Mouse (Mus musculus): Measurements from ENCODE around the gene Lipt1. TPM values are rescaled to one million over a fixed set of nuclear protein-coding genes. Genes with fewer than 3 reads are reported as not detected.

The Lipt1 gene
- polyA plus RNA-seq, 1 experiment from 2014 or later: 9.4 TPM

DNA sequence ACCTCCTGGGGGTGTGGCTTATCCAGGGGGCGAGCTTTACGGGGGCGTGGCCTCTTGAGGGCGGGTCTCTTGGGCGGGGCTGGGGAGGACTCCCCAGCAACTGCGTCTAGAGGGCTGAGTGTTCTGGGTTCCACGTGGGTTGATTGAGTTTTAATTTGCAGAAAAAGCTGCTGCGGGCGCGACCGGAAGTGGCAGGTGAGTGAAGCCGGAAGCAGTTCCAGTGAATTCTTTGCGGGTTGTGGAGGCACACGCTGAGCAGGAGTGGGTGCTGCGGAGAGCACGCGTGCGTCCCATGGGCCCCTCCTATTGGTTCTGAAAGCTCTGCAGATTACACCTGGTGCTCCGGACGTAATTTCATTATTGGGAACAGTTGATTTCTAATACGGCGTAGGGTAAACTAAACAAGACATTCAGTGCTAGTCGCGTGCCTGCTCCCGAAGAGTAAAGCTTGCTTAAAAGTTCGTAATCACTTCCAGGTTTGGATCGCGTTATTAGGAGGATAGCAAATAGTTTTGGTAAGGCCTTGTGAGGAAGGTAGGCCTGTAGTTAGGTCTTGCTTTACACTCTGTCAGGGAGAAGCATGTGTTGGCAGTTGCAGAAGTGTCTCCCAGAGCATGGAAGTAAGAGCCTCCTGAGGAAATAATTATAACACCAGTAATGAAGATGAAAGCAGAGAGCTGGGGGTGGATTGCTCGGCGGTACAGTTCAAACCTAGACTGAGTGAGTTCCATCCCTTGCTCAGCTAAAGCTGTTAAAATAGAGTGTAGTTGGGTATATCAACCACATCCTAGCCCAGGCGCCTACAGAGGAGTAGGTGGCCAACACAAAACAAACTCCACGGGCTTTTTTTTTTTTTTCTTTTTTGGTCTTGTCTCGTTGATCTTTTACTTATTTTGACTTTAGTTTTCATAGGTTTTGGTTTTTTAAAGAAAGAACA is 861 bp downstream of the Lipt1 start:
- peak; percentile 82 for DNase-seq (ENCODE audit: extremely low spot score, low spot score)
- Histone ChIP-seq H3K36me3 (replicated peaks) (peaks cover 32% of the 10 kb centered on the region), H3K27me3 (ENCODE audit: poor library complexity, severe bottlenecking) (peaks cover 6% of the 10 kb centered on the region; the same call in 1 of the 2 replicates), H3K4me3 (peak overlapping the region; percentile 64), H3K27ac (peak overlapping the region; percentile 82), H3K9me3 (peaks cover 9% of the 10 kb centered on the region; the same call in 1 of the 2 replicates), H3K4me1 (peaks cover 15% of the 10 kb centered on the region)
- WGBS: 8% methylated on average over 33 of the region's 33 CpGs

DNA sequence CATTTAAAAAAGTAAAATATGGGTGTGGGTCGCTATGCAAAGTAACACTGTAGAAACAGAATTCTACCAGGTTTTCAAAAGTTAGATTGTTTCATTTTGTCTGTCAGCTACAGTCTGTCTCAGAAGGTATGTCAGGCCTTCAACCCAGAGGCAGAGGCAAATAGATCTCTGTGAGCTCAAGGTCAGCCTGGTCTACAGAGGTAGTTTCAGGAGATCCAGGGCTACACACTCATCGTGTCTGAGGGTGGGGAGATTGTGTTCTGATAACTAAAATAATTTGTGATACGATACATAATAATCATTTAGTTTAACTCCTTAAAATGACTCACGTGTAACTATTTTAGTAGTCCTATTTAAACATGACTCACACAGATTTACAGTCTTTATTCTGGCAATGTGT is 1.6 kb downstream of the Lipt1 start:
- Histone ChIP-seq H3K27me3 (ENCODE audit: poor library complexity, severe bottlenecking) (peaks cover 6% of the 10 kb centered on the region; the same call in 1 of the 2 replicates), H3K27ac (no peak overlapping the region), H3K36me3 (replicated peaks) (peaks cover 40% of the 10 kb centered on the region), H3K9me3 (peaks cover 9% of the 10 kb centered on the region; the same call in 1 of the 2 replicates), H3K4me3 (peak overlapping the region; percentile 64), H3K4me1 (peaks cover 15% of the 10 kb centered on the region)
- 90% methylated on average over 4 of the region's 4 CpGs for WGBS
- DNase-seq (ENCODE audit: extremely low spot score, low spot score): no peak

DNA sequence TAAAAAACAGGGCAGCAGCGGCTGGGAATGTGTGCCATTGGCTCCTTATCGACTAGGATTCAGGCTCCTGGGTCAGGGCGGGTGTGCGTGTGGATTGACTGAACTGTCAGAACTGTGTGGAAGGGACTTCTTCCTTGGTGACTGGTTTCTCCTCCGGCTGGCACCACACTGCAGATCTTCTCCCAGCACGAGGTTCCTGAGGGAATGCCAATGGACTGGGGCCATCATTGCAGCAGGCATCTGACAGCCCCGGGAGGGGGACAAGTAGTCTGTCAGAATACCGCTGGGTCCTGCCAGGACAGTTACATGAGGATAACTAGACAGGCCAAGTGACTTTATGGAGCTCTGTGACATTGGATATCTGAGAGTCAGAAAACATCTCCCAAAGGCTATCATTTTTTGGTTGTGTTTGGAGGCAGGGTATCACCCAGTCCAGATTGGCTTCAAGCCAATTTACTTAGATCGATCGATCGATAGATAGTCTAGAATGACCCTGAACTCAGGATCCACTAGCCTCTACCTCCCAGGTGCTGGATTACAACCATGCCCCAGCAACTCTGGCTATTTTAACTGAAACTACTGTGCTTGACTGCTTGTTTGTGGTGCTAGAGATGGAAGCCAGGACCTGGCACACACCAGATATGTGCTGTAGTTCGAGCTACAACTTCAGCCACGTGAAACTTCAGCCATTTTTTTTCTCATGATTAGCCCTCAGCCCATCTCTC is 6.4 kb downstream of the Lipt1 start:
- Histone ChIP-seq H3K36me3 (replicated peaks) (peaks cover 83% of the 10 kb centered on the region), H3K4me3 (no peak overlapping the region), H3K9me3 (peaks cover 9% of the 10 kb centered on the region; the same call in 1 of the 2 replicates), H3K4me1 (peaks cover 4% of the 10 kb centered on the region), H3K27ac (no peak overlapping the region), H3K27me3 (ENCODE audit: poor library complexity, severe bottlenecking) (no peaks in the 10 kb centered on the region)
- WGBS: 96% methylated on average over 13 of the region's 13 CpGs
- DNase-seq (ENCODE audit: extremely low spot score, low spot score): no peak

DNA sequence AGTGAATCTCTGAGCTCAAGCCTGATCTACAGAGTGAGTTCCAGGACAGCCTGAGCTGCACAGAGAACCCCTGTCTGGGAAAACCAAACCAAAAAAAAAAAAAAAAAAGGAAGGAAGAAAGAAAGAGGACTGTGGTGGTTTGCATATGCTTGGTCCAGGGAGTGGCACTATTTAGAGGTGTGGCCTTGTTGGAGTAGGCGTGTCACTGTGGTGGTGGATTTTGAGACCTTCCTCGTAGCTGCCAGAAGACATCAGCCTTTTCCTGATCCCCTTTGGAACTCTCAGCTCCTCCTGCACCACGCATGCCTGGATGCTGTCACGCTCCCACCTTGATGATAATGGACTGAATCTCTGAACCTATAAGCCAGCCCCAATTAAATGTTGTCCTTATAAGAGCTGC is 11.9 kb downstream of the Lipt1 start:
- DNase-seq (ENCODE audit: extremely low spot score, low spot score): no peak
- WGBS: 93% methylated on average over 4 of the region's 4 CpGs
- Histone ChIP-seq H3K27ac (no peak overlapping the region), H3K4me1 (no peaks in the 10 kb centered on the region), H3K36me3 (replicated peaks) (peaks cover 62% of the 10 kb centered on the region), H3K4me3 (no peak overlapping the region), H3K9me3 (no peaks in the 10 kb centered on the region), H3K27me3 (ENCODE audit: poor library complexity, severe bottlenecking) (no peaks in the 10 kb centered on the region)

DNA sequence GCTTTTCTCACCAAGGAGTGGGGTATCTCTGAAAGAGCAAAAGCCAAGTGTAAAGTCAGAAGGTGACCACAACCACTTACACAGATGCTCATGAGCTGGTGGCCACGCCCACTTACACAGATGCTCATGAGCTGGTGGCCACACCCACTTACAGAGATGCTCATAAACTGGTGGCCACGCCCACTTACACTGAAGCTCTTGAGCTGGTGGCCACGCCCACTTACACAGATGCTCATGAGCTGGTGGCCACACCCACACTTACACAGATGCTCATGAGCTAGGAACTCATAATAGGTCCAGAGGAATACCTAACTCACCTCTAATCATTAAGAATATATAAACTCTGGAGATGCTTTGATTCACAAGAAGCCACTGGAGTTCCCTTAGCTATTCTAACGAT is 12.9 kb downstream of the Lipt1 start:
- H3K4me3 ChIP-seq: no peak overlapping the region
- no peaks in the 10 kb centered on the region for H3K27me3 ChIP-seq (ENCODE audit: poor library complexity, severe bottlenecking)
- H3K27ac ChIP-seq: no peak overlapping the region
- no peaks in the 10 kb centered on the region for H3K9me3 ChIP-seq
- DNase-seq (ENCODE audit: extremely low spot score, low spot score): no peak
- H3K4me1 ChIP-seq: peaks cover 5% of the 10 kb centered on the region
- WGBS: 81% methylated on average over 4 of the region's 4 CpGs
- H3K36me3 ChIP-seq (replicated peaks): peaks cover 51% of the 10 kb centered on the region

DNA sequence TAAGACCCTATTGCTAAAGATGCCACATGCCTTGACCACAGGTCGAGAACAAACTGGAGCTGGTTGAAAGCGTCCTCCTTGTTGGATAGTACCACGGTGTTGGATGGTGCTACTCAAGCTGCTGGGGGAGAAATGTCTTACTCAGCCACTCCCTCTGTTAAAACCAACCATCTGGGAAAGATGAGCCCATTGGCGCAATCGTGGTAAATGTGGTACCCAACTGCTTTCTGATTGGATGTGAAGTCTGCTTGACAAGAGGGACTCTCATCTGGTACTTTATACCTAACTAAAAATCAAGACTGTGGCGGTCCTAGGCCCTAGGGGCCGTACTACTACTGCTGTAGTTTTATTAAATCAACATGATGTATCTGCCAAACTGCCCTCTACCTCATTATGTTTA is 17.7 kb downstream of the Lipt1 start:
- Histone ChIP-seq H3K4me1 (peaks cover 20% of the 10 kb centered on the region), H3K27me3 (ENCODE audit: poor library complexity, severe bottlenecking) (no peaks in the 10 kb centered on the region), H3K9me3 (no peaks in the 10 kb centered on the region), H3K4me3 (peak overlapping the region; percentile 74), H3K27ac (no peak overlapping the region), H3K36me3 (replicated peaks) (peaks cover 15% of the 10 kb centered on the region)
- DNase-seq (ENCODE audit: extremely low spot score, low spot score): no peak
- 79% methylated on average over 7 of the region's 7 CpGs for WGBS

DNA sequence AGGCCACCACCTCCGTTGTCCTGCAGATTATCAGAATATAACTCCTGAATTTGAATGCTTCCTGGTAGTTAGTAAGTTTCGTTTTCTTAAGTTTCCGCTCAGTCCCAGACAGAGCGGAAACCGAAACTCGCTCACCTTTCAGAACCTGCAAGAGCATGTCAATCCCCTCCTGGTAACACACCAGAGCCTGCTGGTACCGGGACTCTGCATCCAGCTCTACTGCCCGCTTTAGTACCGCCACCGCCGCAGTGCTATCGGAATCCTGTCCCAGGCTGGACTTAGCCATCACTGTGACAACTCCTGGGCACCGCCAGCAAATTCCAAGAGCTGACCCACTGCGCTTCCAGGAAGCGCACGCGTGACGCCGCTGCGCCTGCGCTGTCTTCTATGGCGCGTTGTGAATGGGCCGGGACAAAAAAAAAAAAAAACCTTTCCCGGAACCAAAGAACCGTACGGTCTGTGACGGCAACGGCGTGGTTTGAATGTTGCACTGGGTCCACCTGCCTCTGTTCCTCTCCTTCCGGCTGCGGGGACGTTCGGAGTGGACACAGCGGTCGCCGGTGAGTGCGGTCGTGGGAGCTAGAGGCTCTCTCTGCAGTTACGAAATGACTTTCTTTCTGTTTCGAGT is 18.6 kb downstream of the Lipt1 start, which contains the start of the genes Mitd1 and Mrpl30:
TSS of gene Mitd1 (minus strand) at position 387 of the 628 bp plus-strand sequence.
TSS of gene Mrpl30 (plus strand) at position 453 of the 628 bp plus-strand sequence.
- Histone ChIP-seq H3K27ac (peak within 1 kb of the TSS; percentile 86), H3K27me3 (ENCODE audit: poor library complexity, severe bottlenecking) (no peaks in the 10 kb centered on the region), H3K9me3 (no peaks in the 10 kb centered on the region), H3K36me3 (replicated peaks) (peaks cover 15% of the 10 kb centered on the region), H3K4me1 (peaks cover 20% of the 10 kb centered on the region), H3K4me3 (peak within 1 kb of the TSS; percentile 74)
- DNase-seq (ENCODE audit: extremely low spot score, low spot score): peak; percentile 89
- under 1% methylated on average over 41 of the region's 41 CpGs for WGBS

DNA sequence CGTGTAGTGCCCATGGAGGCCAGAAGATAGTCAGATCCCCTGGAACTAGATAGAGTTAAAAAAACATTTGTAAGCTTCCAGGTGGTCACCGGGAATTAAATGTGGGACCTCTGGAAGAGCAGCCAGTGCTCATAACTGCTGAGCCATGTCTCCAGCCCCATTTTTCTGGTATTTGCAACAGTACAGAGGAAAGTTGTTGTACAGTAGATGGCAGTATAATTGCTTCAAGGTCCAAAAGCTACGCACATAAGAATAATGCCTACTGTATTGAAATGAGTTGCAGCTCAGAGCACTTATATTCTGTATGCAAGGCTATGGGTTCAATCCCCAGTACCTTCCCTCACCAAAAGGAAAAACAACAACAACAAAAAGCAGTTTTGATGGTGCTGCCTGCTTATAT is 19.9 kb downstream of the Lipt1 start:
- Histone ChIP-seq H3K4me1 (peaks cover 20% of the 10 kb centered on the region), H3K27me3 (ENCODE audit: poor library complexity, severe bottlenecking) (no peaks in the 10 kb centered on the region), H3K4me3 (peak overlapping the region; percentile 74), H3K36me3 (replicated peaks) (peaks cover 27% of the 10 kb centered on the region), H3K9me3 (no peaks in the 10 kb centered on the region), H3K27ac (no peak overlapping the region)
- no peak for DNase-seq (ENCODE audit: extremely low spot score, low spot score)
- 83% methylated on average over 3 of the region's 3 CpGs for WGBS

DNA sequence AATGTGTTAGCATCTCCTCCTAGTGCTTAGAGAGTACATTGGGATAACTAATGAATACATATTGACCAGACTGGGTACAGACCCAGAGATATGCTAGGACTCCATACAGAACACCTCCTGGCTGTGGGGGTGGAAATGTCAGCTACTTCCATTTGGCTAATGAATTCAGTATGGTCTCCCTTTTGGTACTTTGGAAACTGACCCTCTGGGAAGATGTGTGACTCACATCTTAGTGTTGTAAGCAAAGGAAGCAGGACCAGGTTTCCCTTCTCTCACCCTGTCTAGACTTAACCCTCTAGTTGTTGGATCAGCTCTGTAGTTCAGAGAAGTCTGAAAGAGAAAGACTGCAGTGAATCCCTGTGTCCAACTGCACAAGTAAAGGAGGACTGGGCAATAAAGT is 23.1 kb downstream of the Lipt1 start:
- Histone ChIP-seq H3K27ac (no peak overlapping the region), H3K9me3 (no peaks in the 10 kb centered on the region), H3K4me1 (peaks cover 14% of the 10 kb centered on the region), H3K4me3 (no peak overlapping the region), H3K36me3 (replicated peaks) (peaks cover 59% of the 10 kb centered on the region), H3K27me3 (ENCODE audit: poor library complexity, severe bottlenecking) (no peaks in the 10 kb centered on the region)
- DNase-seq (ENCODE audit: extremely low spot score, low spot score): no peak

DNA sequence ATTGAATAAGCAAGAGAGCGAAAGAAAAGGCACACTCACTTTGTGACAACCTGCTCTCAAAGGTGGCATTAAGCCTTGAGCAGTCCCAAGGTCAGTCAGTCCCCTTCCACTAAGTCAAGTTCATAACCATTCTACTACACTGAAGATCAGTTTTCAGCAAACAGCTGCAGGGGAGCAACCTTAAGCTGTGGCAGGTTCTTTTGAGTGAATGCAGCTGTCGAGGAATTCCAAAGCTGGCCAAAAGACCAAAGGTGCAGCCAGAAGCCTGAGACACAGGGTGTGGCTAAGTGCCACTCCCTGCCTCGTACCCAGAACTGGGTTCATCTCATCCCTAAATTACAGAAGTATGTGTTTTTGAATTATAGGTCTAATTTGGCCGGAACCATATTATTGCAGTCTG is 28.3 kb downstream of the Lipt1 start:
- Histone ChIP-seq H3K27me3 (ENCODE audit: poor library complexity, severe bottlenecking) (no peaks in the 10 kb centered on the region), H3K27ac (no peak overlapping the region), H3K4me1 (no peaks in the 10 kb centered on the region), H3K4me3 (no peak overlapping the region), H3K9me3 (no peaks in the 10 kb centered on the region), H3K36me3 (replicated peaks) (peaks cover 59% of the 10 kb centered on the region)
- no peak for DNase-seq (ENCODE audit: extremely low spot score, low spot score)
- 80% methylated on average over 4 of the region's 4 CpGs for WGBS

DNA sequence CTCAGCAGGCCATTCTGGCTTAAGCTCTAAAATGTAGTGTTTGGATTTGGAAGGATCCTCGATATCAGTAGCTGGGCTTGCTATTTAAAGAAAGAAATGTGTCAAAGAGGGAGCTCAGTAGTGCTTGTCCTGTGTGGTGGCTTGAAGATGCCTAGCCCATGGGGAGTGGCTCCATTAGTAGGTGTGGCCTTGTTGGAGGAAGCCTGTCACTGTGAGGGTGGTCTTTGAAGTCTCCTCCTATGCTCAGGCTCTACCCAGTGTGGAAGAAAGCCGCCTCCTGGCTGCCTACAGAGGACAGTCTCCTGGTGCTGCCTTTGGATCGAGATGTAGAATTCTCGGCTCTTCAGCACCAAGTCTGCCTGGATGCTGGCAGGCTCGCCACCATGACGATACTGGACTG is 28.8 kb downstream of the Lipt1 start:
- no peak overlapping the region for H3K4me3 ChIP-seq
- WGBS: 60% methylated on average over 6 of the region's 6 CpGs
- H3K4me1 ChIP-seq: no peaks in the 10 kb centered on the region
- H3K27me3 ChIP-seq (ENCODE audit: poor library complexity, severe bottlenecking): no peaks in the 10 kb centered on the region
- no peak overlapping the region for H3K27ac ChIP-seq
- H3K36me3 ChIP-seq (replicated peaks): peaks cover 55% of the 10 kb centered on the region
- no peak for DNase-seq (ENCODE audit: extremely low spot score, low spot score)
- H3K9me3 ChIP-seq: no peaks in the 10 kb centered on the region

DNA sequence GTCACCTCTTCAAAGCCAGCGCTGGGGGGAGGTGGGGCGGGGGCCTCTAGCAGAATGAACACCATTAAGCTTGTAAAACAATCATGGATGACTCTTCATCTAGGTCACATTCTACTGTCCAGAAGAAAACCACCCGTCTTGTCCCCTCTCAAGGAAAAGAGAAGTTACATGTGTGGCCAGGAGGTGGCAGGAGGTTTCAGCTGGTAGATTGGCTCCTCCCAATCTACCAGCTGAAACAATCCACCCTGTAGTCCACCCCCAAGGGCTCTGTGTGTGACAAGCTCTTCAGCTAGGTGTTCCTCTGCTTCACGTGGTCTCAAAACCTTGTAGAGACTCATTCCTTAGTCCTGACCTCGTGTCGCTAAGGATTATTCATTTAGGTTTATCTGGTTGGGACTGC is 31.6 kb downstream of the Lipt1 start:
- Histone ChIP-seq H3K9me3 (no peaks in the 10 kb centered on the region), H3K27ac (no peak overlapping the region), H3K4me1 (no peaks in the 10 kb centered on the region), H3K27me3 (ENCODE audit: poor library complexity, severe bottlenecking) (no peaks in the 10 kb centered on the region), H3K36me3 (replicated peaks) (peaks cover 26% of the 10 kb centered on the region), H3K4me3 (no peak overlapping the region)
- DNase-seq (ENCODE audit: extremely low spot score, low spot score): no peak
- 39% methylated on average over 6 of the region's 6 CpGs for WGBS
